12 mouse cellular contexts compared by ENCODE assay signal in the genomic region with DNA sequence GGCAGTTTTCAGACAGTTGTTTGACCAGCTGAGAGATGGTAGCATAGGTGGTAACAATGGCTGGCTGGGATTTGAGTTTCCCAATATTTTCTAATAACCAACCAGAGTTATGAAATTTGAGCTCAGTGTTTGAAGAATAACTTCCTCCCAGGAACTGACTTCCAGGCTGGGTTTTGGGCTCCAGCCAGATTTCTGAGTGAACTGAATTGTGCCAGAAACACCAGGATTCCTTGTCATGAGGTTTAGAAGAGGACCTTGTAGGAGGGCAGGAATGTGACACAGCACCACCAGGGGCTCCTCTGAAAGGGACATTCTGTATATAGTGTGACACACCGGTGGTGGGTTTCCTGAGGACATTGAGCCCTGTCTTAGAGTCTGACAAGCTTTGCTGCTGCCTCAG. TPM values are rescaled to one million over a fixed set of nuclear protein-coding genes. Genes with fewer than 3 reads are reported as not detected.
A peak's percentile ranks its signal among the peaks of the same experiment; 100 is the strongest.
DNase-seq lines count a peak whose midpoint lies in the region; ATAC-seq and TF ChIP-seq lines count a peak whose summit lies in the region.
"Had no signal": no experiment of that assay in that cellular context is flagged by ENCODE, and none has a peak within 500 bp of the region (broad histone marks: within the 10 kb centered on the region; RNA-seq: fewer than 3 reads in every experiment).

No protein-coding gene starts in this region.

- H3K4me3 ChIP-seq in liver, adult 2 months (ENCODE audit: insufficient read depth, low read depth, low read length), result no peak overlapping the region
- H3K4me3 ChIP-seq in liver, embryonic 11.5 days (ENCODE audit: low read depth, low read length), result no peak overlapping the region
- H3K4me3 ChIP-seq in forebrain, embryonic 10.5 days, result no peak overlapping the region
- H3K4me3 ChIP-seq: forebrain, embryonic 13.5 days; liver, embryonic 13.5 days had no signal

- TF ChIP-seq POLR2A in liver, adult 2 months (IDR thresholded peaks at IDR 0.05; ENCODE audit: extremely low read depth, insufficient read depth, low read length), result no peak

- peaks cover 7% of the 10 kb centered on the region for H3K4me1 ChIP-seq in liver, adult 2 months (ENCODE audit: control insufficient read depth, insufficient read depth, low read length)
- H3K4me1 ChIP-seq in liver, embryonic 11.5 days (replicated peaks; ENCODE audit: control insufficient read depth, insufficient read depth, low read length), result no peaks in the 10 kb centered on the region
- no peaks in the 10 kb centered on the region for H3K4me1 ChIP-seq in forebrain, embryonic 10.5 days
- H3K4me1 ChIP-seq: forebrain, embryonic 13.5 days; liver, embryonic 13.5 days had no signal

- no peaks in the 10 kb centered on the region for H3K9me3 ChIP-seq in liver, embryonic 11.5 days (ENCODE audit: control insufficient read depth, low read length)
- no peaks in the 10 kb centered on the region for H3K9me3 ChIP-seq in forebrain, embryonic 10.5 days
- H3K9me3 ChIP-seq: forebrain, embryonic 13.5 days; liver, embryonic 13.5 days had no signal

- ATAC-seq in liver, embryonic 11.5 days (replicated peaks; ENCODE audit: low FRiP score), result no peak
- ATAC-seq: forebrain, embryonic 13.5 days; Patski had no signal

- H3K27ac ChIP-seq in liver, adult 2 months (replicated peaks; ENCODE audit: insufficient read depth, low read depth, low read length), result no peak overlapping the region; the same call in 1 of the 2 replicates
- no peak overlapping the region for H3K27ac ChIP-seq in liver, embryonic 11.5 days (ENCODE audit: low read depth, low read length)
- no peak overlapping the region for H3K27ac ChIP-seq in forebrain, embryonic 10.5 days
- H3K27ac ChIP-seq: forebrain, embryonic 13.5 days; liver, embryonic 13.5 days had no signal

- H3K27me3 ChIP-seq in liver, adult 2 months (ENCODE audit: control insufficient read depth, insufficient read depth, low read length), result no peaks in the 10 kb centered on the region
- no peaks in the 10 kb centered on the region for H3K27me3 ChIP-seq in liver, embryonic 11.5 days (replicated peaks; ENCODE audit: control insufficient read depth, insufficient read depth, low read length)
- no peaks in the 10 kb centered on the region for H3K27me3 ChIP-seq in forebrain, embryonic 10.5 days (ENCODE audit: poor library complexity, severe bottlenecking)
- H3K27me3 ChIP-seq: forebrain, embryonic 13.5 days; liver, embryonic 13.5 days; Patski had no signal

- no peaks in the 10 kb centered on the region for H3K36me3 ChIP-seq in liver, adult 2 months (ENCODE audit: control insufficient read depth, insufficient read depth, low read length)
- H3K36me3 ChIP-seq in liver, embryonic 11.5 days (ENCODE audit: control insufficient read depth, insufficient read depth, low read length), result no peaks in the 10 kb centered on the region
- no peaks in the 10 kb centered on the region for H3K36me3 ChIP-seq in forebrain, embryonic 10.5 days (replicated peaks)
- H3K36me3 ChIP-seq: liver, embryonic 13.5 days had no signal

- no peak overlapping the region; the same call in 1 of the 2 replicates for H3K9ac ChIP-seq in liver, adult 2 months (ENCODE audit: low read depth, low read length)
- no peak overlapping the region for H3K9ac ChIP-seq in liver, embryonic 11.5 days (ENCODE audit: low read depth, low read length)
- H3K9ac ChIP-seq: forebrain, embryonic 13.5 days; liver, embryonic 13.5 days had no signal

- no peak overlapping the region for H3K4me2 ChIP-seq in liver, embryonic 11.5 days
- H3K4me2 ChIP-seq: forebrain, embryonic 13.5 days; liver, embryonic 13.5 days had no signal

- H3K79me2 ChIP-seq in liver, adult 2 months (ENCODE audit: control insufficient read depth, insufficient read depth, low read length), result no peaks in the 10 kb centered on the region

- no peak for TF ChIP-seq CTCF in liver, adult 2 months (IDR thresholded peaks at IDR 0.05; ENCODE audit: low read depth, low read length)

- DNase-seq in adrenal gland, adult (ENCODE audit: inconsistent age in 2 of 2, low spot score in 1 of 2), result peak; percentile 36 to 76
- no peak for DNase-seq in adrenal gland, postnatal 4 days (ENCODE audit: low spot score in 2 of 2)
- peak; percentile 78 for DNase-seq in liver, adult 2 months (ENCODE audit: extremely low read depth, low read depth, low spot score)
- DNase-seq in liver, embryonic 11.5 days (ENCODE audit: low spot score), result no peak
- DNase-seq in kidney, adult 9 months, result peak; percentile 66
- DNase-seq in ovary, postnatal 14 days (ENCODE audit: low spot score), result peak; percentile 35
- no peak for DNase-seq in thymus, postnatal 0 days (ENCODE audit: low spot score)
- DNase-seq in forebrain, embryonic 10.5 days (ENCODE audit: extremely low spot score, low spot score), result no peak
- DNase-seq: liver, embryonic 13.5 days; spleen, adult 18-20 months had no signal

- 79% methylated on average over 1 of the region's 1 CpGs for WGBS in liver, adult 2 months
- WGBS in liver, embryonic 11.5 days, result 76% methylated on average over 1 of the region's 1 CpGs
- WGBS in forebrain, embryonic 10.5 days, result 82% methylated on average over 1 of the region's 1 CpGs

RNA-seq across cellular contexts. Expression of gene Il1r1, which starts 36.9 kb away (rescaled TPM):
- 1 to 10 TPM; 8.2 to 8.8 TPM for total RNA-seq in adrenal gland, postnatal 4 days (2021)
- 9.4 and 16.0 TPM in 2 replicates for total RNA-seq in liver, adult 2 months (2014; rRNA removed)
- polyA plus RNA-seq in liver, adult 2 months (2012; rRNA removed), result 2.0 and 5.5 TPM in 2 replicates
- polyA plus RNA-seq in liver, embryonic 11.5 days (2014; fragmentation: Nextera tagmentation; extraction: Ambion mirVana), result 22.0 and 23.8 TPM in 2 replicates
- 6.5 and 7.5 TPM in 2 replicates for polyA plus RNA-seq in thymus, postnatal 0 days (2015; fragmentation: Nextera tagmentation; extraction: Ambion mirVana)
- polyA plus RNA-seq in forebrain, embryonic 10.5 days (2016; fragmentation: Nextera tagmentation; extraction: Ambion mirVana), result 0.18 and 0.56 TPM in 2 replicates

Comparison
In these comparisons a context has a peak if more than half of its experiments do, and no peak if none do; other contexts are left out.
1. DNase-seq: peak in adrenal gland, adult (2 of 2), liver, adult 2 months (single experiment), kidney, adult 9 months (single experiment) and ovary, postnatal 14 days (single experiment); none in adrenal gland, postnatal 4 days (0 of 2), liver, embryonic 11.5 days (single experiment), thymus, postnatal 0 days (single experiment) and forebrain, embryonic 10.5 days (single experiment).